Mouse (Mus musculus) myocyte (in vitro differentiated cells): ENCODE results near the gene Zfp961.

ENCODE experiments used
- CEBPB ChIP-seq: IDR thresholded peaks from 2 replicates; pipeline ENCODE4 v1.6.1; 2011; ENCODE audit warnings: mild to moderate bottlenecking, moderate library complexity; ENCODE audit not compliant: poor library complexity, insufficient read depth, severe bottlenecking
- E2F4 ChIP-seq: IDR thresholded peaks from one replicate; pipeline ENCODE4 v1.6.1; 2011; ENCODE audit warnings: mild to moderate bottlenecking, control low read depth, moderate library complexity; ENCODE audit not compliant: insufficient read depth
- MAX ChIP-seq: IDR thresholded peaks from one replicate; pipeline ENCODE4 v1.6.1; 2011; ENCODE audit warnings: low read depth, mild to moderate bottlenecking, control low read depth
- MYOD1 ChIP-seq, 3 experiments: IDR thresholded peaks; one replicate each; pipeline ENCODE4 v1.6.1; 2011; ENCODE audit warnings: control low read depth in 2 of 3, low read depth in 2 of 3, mild to moderate bottlenecking in 2 of 3, moderate library complexity in 1 of 3; ENCODE audit not compliant: insufficient read length in 2 of 3, control insufficient read depth in 1 of 3
- MYOG ChIP-seq, 3 experiments: IDR thresholded peaks; one replicate each; pipeline ENCODE4 v1.6.1; 2011; ENCODE audit warnings: control low read depth in 2 of 3, low read depth in 2 of 3, mild to moderate bottlenecking in 2 of 3; ENCODE audit not compliant: insufficient read length in 2 of 3, control insufficient read depth in 1 of 3, insufficient read depth in 1 of 3
- POLR2A ChIP-seq: IDR thresholded peaks from one replicate; pipeline ENCODE4 v1.6.1; 2011; ENCODE audit warnings: low read depth, mild to moderate bottlenecking, control low read depth, moderate library complexity; ENCODE audit not compliant: insufficient read length
- POLR2AphosphoS2 ChIP-seq: IDR thresholded peaks from one replicate; pipeline ENCODE4 v1.6.1; 2011; ENCODE audit warnings: low read depth, control low read depth; ENCODE audit not compliant: insufficient read length
- REST ChIP-seq: IDR thresholded peaks from one replicate; pipeline ENCODE4 v1.6.1; 2011; ENCODE audit warnings: mild to moderate bottlenecking, control low read depth, moderate library complexity; ENCODE audit not compliant: insufficient read depth, insufficient read length
- TCF12 ChIP-seq: IDR thresholded peaks from one replicate; pipeline ENCODE4 v1.6.1; 2011; ENCODE audit warnings: mild to moderate bottlenecking, control low read depth; ENCODE audit not compliant: poor library complexity, insufficient read depth, severe bottlenecking
- TCF3 ChIP-seq: IDR thresholded peaks from one replicate; pipeline ENCODE4 v1.6.1; 2011; ENCODE audit warnings: low read depth, control low read depth; ENCODE audit not compliant: insufficient read length
- USF1 ChIP-seq: IDR thresholded peaks from one replicate; pipeline ENCODE4 v1.6.1; 2011; ENCODE audit warnings: low read depth, mild to moderate bottlenecking, control low read depth, moderate library complexity

DNA sequence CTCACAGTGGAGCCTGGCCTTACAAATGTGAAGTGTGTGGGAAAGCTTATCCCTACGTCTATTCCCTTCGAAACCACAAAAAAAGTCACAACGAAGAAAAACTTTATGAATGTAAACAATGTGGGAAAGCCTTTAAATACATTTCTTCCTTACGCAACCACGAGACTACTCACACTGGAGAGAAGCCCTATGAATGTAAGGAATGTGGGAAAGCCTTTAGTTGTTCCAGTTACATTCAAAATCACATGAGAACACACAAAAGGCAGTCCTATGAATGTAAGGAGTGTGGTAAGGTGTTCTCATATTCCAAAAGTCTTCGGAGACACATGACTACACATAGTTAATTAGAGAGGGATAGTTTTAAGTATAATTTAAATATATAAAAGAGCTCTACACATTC is 17.8 kb downstream of the Zfp961 start:
- TF ChIP-seq CEBPB: 0 out of 2 replicates have a peak, but pooled peaks have one; percentile 6
- no peak for TF ChIP-seq MAX
- no peak for TF ChIP-seq REST
- no peak for TF ChIP-seq POLR2A
- no peak for TF ChIP-seq MYOD1 (IDR thresholded peaks at IDR 0.05; ENCODE audit: control insufficient read depth in 1 of 3, insufficient read length in 2 of 3, low read depth in 2 of 3)
- TF ChIP-seq E2F4: no peak
- TF ChIP-seq MYOG (IDR thresholded peaks at IDR 0.05; ENCODE audit: control insufficient read depth in 1 of 3, insufficient read depth in 1 of 3, insufficient read length in 2 of 3, low read depth in 2 of 3): no peak
- TF ChIP-seq TCF12: no peak
- TF ChIP-seq TCF3: no peak
- no peak for TF ChIP-seq POLR2AphosphoS2
- no peak for TF ChIP-seq USF1
